Mouse (Mus musculus) kidney, postnatal 36 days (tissue): ENCODE measurements around the gene Ptprs.

Experiments
- DNase-seq, 2 experiments: peaks; one replicate each; pipeline ENCODE4 v3.0.0; 2021 to 2022; ENCODE audit warnings: mixed read lengths in 2 of 2

Gene Ptprs

GRCm38 (mm10) chr17:56373136-56374034, 102.9 kb downstream of the Ptprs start:
- no peak for DNase-seq

DNA sequence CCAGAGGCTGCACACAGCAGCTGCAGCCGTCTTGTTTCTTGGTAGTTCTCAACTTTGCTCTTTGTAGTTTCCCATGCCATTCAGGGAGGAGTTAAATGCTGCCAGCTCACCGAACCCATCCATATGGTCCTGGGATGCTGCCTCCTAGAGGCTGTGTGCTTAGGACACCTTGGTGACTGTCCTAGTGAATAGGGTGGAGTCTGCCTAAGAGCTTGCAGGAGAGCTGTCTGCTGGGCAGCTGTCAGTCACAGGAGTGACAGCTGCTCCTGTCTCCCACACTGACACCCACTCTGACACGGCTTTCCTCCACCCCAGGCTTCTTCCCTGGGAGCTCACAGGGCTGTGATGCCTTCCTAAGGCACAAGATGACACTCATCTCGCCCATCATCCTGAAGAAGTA, 104.2 kb downstream of the Ptprs start:
- DNase-seq: no peak

- no peak for DNase-seq
These were observed 105.1 kb downstream of the Ptprs start for GRCm38 (mm10) chr17:56371029-56371660.

- DNase-seq: no peak
These were observed 106.2 kb downstream of the Ptprs start for GRCm38 (mm10) chr17:56370090-56370489.

DNA sequence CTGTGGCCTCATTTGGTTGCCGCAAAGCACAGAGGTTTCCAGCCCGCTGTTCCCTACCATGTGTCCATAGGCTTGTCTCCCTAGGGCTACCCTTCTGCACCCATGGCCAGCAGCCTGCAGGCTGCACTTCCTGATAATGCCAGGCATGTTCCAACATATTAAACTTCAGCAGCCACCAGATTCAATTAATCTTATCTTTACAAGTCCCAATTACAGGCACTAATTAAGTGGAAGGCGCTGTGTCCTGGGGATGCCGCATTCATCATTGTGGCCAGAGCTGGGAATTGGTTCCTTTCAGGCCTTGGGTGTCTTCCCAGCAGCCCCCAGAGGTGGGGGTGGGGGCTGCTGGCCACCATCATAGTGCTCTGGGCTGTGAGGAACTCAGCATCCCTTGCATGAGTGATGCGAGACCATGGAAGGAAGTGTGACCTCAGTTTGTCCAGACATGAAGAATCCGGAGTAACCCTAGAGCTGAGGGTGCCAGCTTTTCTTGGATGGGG, 107.9 kb downstream of the Ptprs start:
- no peak for DNase-seq

- no peak for DNase-seq
These were observed 110.3 kb downstream of the Ptprs start for GRCm38 (mm10) chr17:56365791-56366673.
